Mouse (Mus musculus): ENCODE measurements at regions not wholly inside any gene's neighbourhood (a gene's known extent, or its start where the extent isn't known, plus 50 kb on each side); places are given as distances from the start of the nearest gene placed in this dataset.

- Histone ChIP-seq H3K36me3 (ENCODE audit: control insufficient read depth, insufficient read depth, low read length) (no peaks in the 10 kb centered on the region), H3K27ac (ENCODE audit: control insufficient read depth, insufficient read depth, low read depth, low read length) (no peak overlapping the region), H3K27me3 (ENCODE audit: control insufficient read depth, insufficient read depth, low read length) (no peaks in the 10 kb centered on the region), H3K4me3 (ENCODE audit: control insufficient read depth, low read depth, low read length) (no peak overlapping the region), H3K4me1 (ENCODE audit: control insufficient read depth, insufficient read depth, low read length) (no peaks in the 10 kb centered on the region)
- TF ChIP-seq CTCF (IDR thresholded peaks at IDR 0.05; ENCODE audit: control insufficient read depth, insufficient read depth, insufficient replicate concordance, low read depth, low read length) (no peak), POLR2A (IDR thresholded peaks at IDR 0.05; ENCODE audit: control insufficient read depth, low read depth, low read length) (no peak)
Measured at GRCm38 (mm10) chr13:37617015-37617414, 161.2 kb upstream of the Rreb1 start.

- Histone ChIP-seq H3K27me3 (ENCODE audit: control insufficient read depth, insufficient read depth, low read length) (no peaks in the 10 kb centered on the region), H3K4me3 (ENCODE audit: control insufficient read depth, low read depth, low read length) (no peak overlapping the region), H3K4me1 (ENCODE audit: control insufficient read depth, insufficient read depth, low read length) (no peaks in the 10 kb centered on the region), H3K27ac (ENCODE audit: control insufficient read depth, insufficient read depth, low read depth, low read length) (no peak overlapping the region; the same call in 1 of the 2 replicates), H3K36me3 (ENCODE audit: control insufficient read depth, insufficient read depth, low read length) (no peaks in the 10 kb centered on the region)
- no peak for TF ChIP-seq CTCF (IDR thresholded peaks at IDR 0.05; ENCODE audit: control insufficient read depth, insufficient read depth, insufficient replicate concordance, low read depth, low read length)
- TF ChIP-seq POLR2A (IDR thresholded peaks at IDR 0.05; ENCODE audit: control insufficient read depth, low read depth, low read length) = no peak
Measured at GRCm38 (mm10) chr13:37619841-37620725, 158.1 kb upstream of the Rreb1 start.

GRCm38 (mm10) chr13:37621319-37622050 lies 156.7 kb upstream of the Rreb1 start:
- Histone ChIP-seq H3K27ac (ENCODE audit: control insufficient read depth, insufficient read depth, low read depth, low read length) (no peak overlapping the region), H3K4me3 (ENCODE audit: control insufficient read depth, low read depth, low read length) (no peak overlapping the region), H3K36me3 (ENCODE audit: control insufficient read depth, insufficient read depth, low read length) (no peaks in the 10 kb centered on the region), H3K4me1 (ENCODE audit: control insufficient read depth, insufficient read depth, low read length) (no peaks in the 10 kb centered on the region), H3K27me3 (ENCODE audit: control insufficient read depth, insufficient read depth, low read length) (no peaks in the 10 kb centered on the region)
- TF ChIP-seq POLR2A (IDR thresholded peaks at IDR 0.05; ENCODE audit: control insufficient read depth, low read depth, low read length) (no peak), CTCF (IDR thresholded peaks at IDR 0.05; ENCODE audit: control insufficient read depth, insufficient read depth, insufficient replicate concordance, low read depth, low read length) (no peak)

- H3K4me1 ChIP-seq (ENCODE audit: control insufficient read depth, insufficient read depth, low read length) = no peaks in the 10 kb centered on the region
Measured at GRCm38 (mm10) chr13:37622366-37623088, 155.7 kb upstream of the Rreb1 start.

GRCm38 (mm10) chr13:37624741-37625140 lies 153.5 kb upstream of the Rreb1 start:
- Histone ChIP-seq H3K36me3 (ENCODE audit: control insufficient read depth, insufficient read depth, low read length) (no peaks in the 10 kb centered on the region), H3K4me1 (ENCODE audit: control insufficient read depth, insufficient read depth, low read length) (no peaks in the 10 kb centered on the region), H3K27ac (ENCODE audit: control insufficient read depth, insufficient read depth, low read depth, low read length) (no peak overlapping the region), H3K4me3 (ENCODE audit: control insufficient read depth, low read depth, low read length) (no peak overlapping the region), H3K27me3 (ENCODE audit: control insufficient read depth, insufficient read depth, low read length) (no peaks in the 10 kb centered on the region)
- TF ChIP-seq CTCF (IDR thresholded peaks at IDR 0.05; ENCODE audit: control insufficient read depth, insufficient read depth, insufficient replicate concordance, low read depth, low read length) (no peak), POLR2A (IDR thresholded peaks at IDR 0.05; ENCODE audit: control insufficient read depth, low read depth, low read length) (no peak)

More at GRCm38 (mm10) chr13:37622366-37623088, 155.7 kb upstream of the Rreb1 start:
- H3K36me3 ChIP-seq (ENCODE audit: control insufficient read depth, insufficient read depth, low read length) = no peaks in the 10 kb centered on the region
- no peak overlapping the region for H3K4me3 ChIP-seq (ENCODE audit: control insufficient read depth, low read depth, low read length)
- no peak overlapping the region for H3K27ac ChIP-seq (ENCODE audit: control insufficient read depth, insufficient read depth, low read depth, low read length)
- H3K27me3 ChIP-seq (ENCODE audit: control insufficient read depth, insufficient read depth, low read length) = no peaks in the 10 kb centered on the region
- TF ChIP-seq CTCF (IDR thresholded peaks at IDR 0.05; ENCODE audit: control insufficient read depth, insufficient read depth, insufficient replicate concordance, low read depth, low read length) (no peak), POLR2A (IDR thresholded peaks at IDR 0.05; ENCODE audit: control insufficient read depth, low read depth, low read length) (no peak)

GRCm38 (mm10) chr13:37625532-37626235 lies 152.5 kb upstream of the Rreb1 start:
- TF ChIP-seq POLR2A (IDR thresholded peaks at IDR 0.05; ENCODE audit: control insufficient read depth, low read depth, low read length) (no peak), CTCF (IDR thresholded peaks at IDR 0.05; ENCODE audit: control insufficient read depth, insufficient read depth, insufficient replicate concordance, low read depth, low read length) (no peak)

More at GRCm38 (mm10) chr13:37625532-37626235, 152.5 kb upstream of the Rreb1 start:
- peak overlapping the region; percentile 0 for H3K4me3 ChIP-seq (ENCODE audit: control insufficient read depth, low read depth, low read length)
- H3K27me3 ChIP-seq (ENCODE audit: control insufficient read depth, insufficient read depth, low read length) = no peaks in the 10 kb centered on the region
- H3K4me1 ChIP-seq (ENCODE audit: control insufficient read depth, insufficient read depth, low read length) = no peaks in the 10 kb centered on the region
- no peaks in the 10 kb centered on the region for H3K36me3 ChIP-seq (ENCODE audit: control insufficient read depth, insufficient read depth, low read length)
- H3K27ac ChIP-seq (ENCODE audit: control insufficient read depth, insufficient read depth, low read depth, low read length) = no peak overlapping the region

All from testis, adult 2 months (tissue).